Mouse (Mus musculus) brain, embryonic 14.5 days (tissue): Measurements from ENCODE around the gene 9130213A22Rik.

Source experiments
- CTCF ChIP-seq: fragments of 200-500 bp; IDR thresholded peaks from 2 replicates; pipeline ENCODE4 v1.5.1; 2012; ENCODE audit warnings: inconsistent platforms, mild to moderate bottlenecking, moderate library complexity, borderline replicate concordance; ENCODE audit not compliant: insufficient read depth, insufficient read length; ENCODE audit errors: extremely low read depth
- POLR2A ChIP-seq: fragments of 200-500 bp; IDR thresholded peaks from 2 replicates; pipeline ENCODE4 v1.6.1; 2012; ENCODE audit warnings: mild to moderate bottlenecking, inconsistent platforms, borderline replicate concordance; ENCODE audit not compliant: poor library complexity, insufficient read depth, insufficient read length, severe bottlenecking; ENCODE audit errors: extremely low read depth

GRCm38 (mm10) chr11:69123693-69124497, 1.5 kb upstream of the 9130213A22Rik start:
- no peak for TF ChIP-seq POLR2A
- TF ChIP-seq CTCF, result no peak
